Comparison of ENCODE assay signal across 8 mouse cellular contexts in genomic region chr2:165900351-165901126, GRCm38 (mm10). TPM values are rescaled to one million over a fixed set of nuclear protein-coding genes. Genes with fewer than 3 reads are reported as not detected.
DNase-seq lines count a peak whose midpoint lies in the region; ATAC-seq and TF ChIP-seq lines count a peak whose summit lies in the region.

No protein-coding gene starts in this region.

- H3K27ac ChIP-seq in kidney, adult 2 months (ENCODE audit: insufficient read depth, low read depth, low read length), result peak overlapping the region; percentile 41
- peak overlapping the region; percentile 52 for H3K27ac ChIP-seq in hindbrain, embryonic 13.5 days
- H3K27ac ChIP-seq in midbrain, embryonic 15.5 days, result peak overlapping the region; percentile 6; the same call in 1 of the 2 replicates

- H3K27me3 ChIP-seq in kidney, adult 2 months (replicated peaks; ENCODE audit: control insufficient read depth, insufficient read depth, low read length), result no peaks in the 10 kb centered on the region
- no peaks in the 10 kb centered on the region for H3K27me3 ChIP-seq in hindbrain, embryonic 13.5 days
- no peaks in the 10 kb centered on the region; the same call in 1 of the 2 replicates for H3K27me3 ChIP-seq in midbrain, embryonic 15.5 days (replicated peaks)

- TF ChIP-seq POLR2A in kidney, adult 2 months (IDR thresholded peaks at IDR 0.05; ENCODE audit: low read depth, low read length), result no peak

- intact Hi-C loops in left cerebral cortex, postnatal 10 days (cut with DNase I), result no loop called here

- H3K4me2 ChIP-seq in hindbrain, embryonic 13.5 days, result no peak overlapping the region
- H3K4me2 ChIP-seq in midbrain, embryonic 15.5 days, result no peak overlapping the region

- no peaks in the 10 kb centered on the region for H3K36me3 ChIP-seq in kidney, adult 2 months (ENCODE audit: control insufficient read depth, insufficient read depth, low read length)
- H3K36me3 ChIP-seq in hindbrain, embryonic 13.5 days, result no peaks in the 10 kb centered on the region
- no peaks in the 10 kb centered on the region for H3K36me3 ChIP-seq in midbrain, embryonic 15.5 days (replicated peaks)

- H3K4me1 ChIP-seq in kidney, adult 2 months (ENCODE audit: control insufficient read depth, insufficient read depth, low read length), result peaks cover 6% of the 10 kb centered on the region; the same call in 1 of the 2 replicates
- peaks cover 28% of the 10 kb centered on the region for H3K4me1 ChIP-seq in hindbrain, embryonic 13.5 days (replicated peaks)
- peaks cover 11% of the 10 kb centered on the region for H3K4me1 ChIP-seq in midbrain, embryonic 15.5 days

- WGBS in kidney, adult 2 months, result 36% methylated on average over 23 of the region's 23 CpGs
- WGBS in hindbrain, embryonic 13.5 days, result 14% methylated on average over 23 of the region's 23 CpGs
- 16% methylated on average over 23 of the region's 23 CpGs for WGBS in midbrain, embryonic 15.5 days

- TF ChIP-seq CTCF in kidney, adult 2 months (conservative IDR thresholded peaks at IDR 0.05; ENCODE audit: insufficient read depth, insufficient read length, low read depth, low read length), result no peak

- no peaks in the 10 kb centered on the region for H3K9me3 ChIP-seq in hindbrain, embryonic 13.5 days
- H3K9me3 ChIP-seq in midbrain, embryonic 15.5 days, result no peaks in the 10 kb centered on the region

- H3K9ac ChIP-seq in hindbrain, embryonic 13.5 days, result 0 out of 2 replicates have a peak overlapping the region, but pooled peaks have one; percentile 2
- H3K9ac ChIP-seq in midbrain, embryonic 15.5 days, result no peak overlapping the region; the same call in 1 of the 2 replicates

- H3K4me3 ChIP-seq in kidney, adult 2 months (ENCODE audit: insufficient read depth, low read depth, low read length), result no peak overlapping the region
- H3K4me3 ChIP-seq in hindbrain, embryonic 13.5 days, result no peak overlapping the region
- H3K4me3 ChIP-seq in midbrain, embryonic 15.5 days, result no peak overlapping the region

- ATAC-seq in common myeloid progenitor, adult 5-6 weeks (replicated peaks; ENCODE audit: low read depth, poor library complexity, severe bottlenecking), result 0 out of 2 replicates have a peak, but pooled peaks have one; percentile 17
- no peak for ATAC-seq in hindbrain, embryonic 13.5 days (ENCODE audit: low FRiP score)
- ATAC-seq in midbrain, embryonic 15.5 days (replicated peaks), result no peak

- DNase-seq in kidney, adult 2 months, result no peak
- no peak for DNase-seq in kidney, postnatal 25 days
- no peak for DNase-seq in left cerebral cortex, postnatal 10 days (ENCODE audit: extremely low spot score in 1 of 2, low spot score in 2 of 2)
- no peak for DNase-seq in gastrocnemius, postnatal 10 days
- no peak for DNase-seq in gastrocnemius, adult 18-20 months (ENCODE audit: low spot score)

RNA-seq across cellular contexts. Expression of gene Zmynd8, which starts 1.7 kb away (rescaled TPM):
- polyA plus RNA-seq in kidney, adult 2 months (2012; rRNA removed), result 27.7 and 29.0 TPM in 2 replicates
- 34.6 and 55.9 TPM in 2 replicates for total RNA-seq in common myeloid progenitor, adult 5-6 weeks (2017)
- 82.2 and 86.6 TPM in 2 replicates for polyA plus RNA-seq in hindbrain, embryonic 13.5 days (2015; fragmentation: Nextera tagmentation; extraction: Ambion mirVana)
- polyA plus RNA-seq in midbrain, embryonic 15.5 days (2015; fragmentation: Nextera tagmentation; extraction: Ambion mirVana), result 89.8 and 93.3 TPM in 2 replicates
- total RNA-seq in left cerebral cortex, postnatal 10 days (2021), result 100 to 1,000 TPM; 101 to 104 TPM
- total RNA-seq in gastrocnemius, postnatal 10 days (2021), result 10 to 100 TPM; 29.6 to 30.4 TPM
- total RNA-seq in gastrocnemius, adult 18-20 months (2021), result 10 to 100 TPM; 16.4 to 17.2 TPM
